Mouse (Mus musculus) kidney, adult 2 months (tissue): Measurements from ENCODE around the gene Tspan6.

Source experiments
- CTCF ChIP-seq: fragments of 200-500 bp; conservative IDR thresholded peaks from 2 replicates; pipeline ENCODE4 v1.5.1; 2011; ENCODE audit warnings: low read depth, mild to moderate bottlenecking, control low read depth, low read length, moderate library complexity, mixed read lengths; ENCODE audit not compliant: insufficient read depth, insufficient read length
- POLR2A ChIP-seq: fragments of 200-500 bp; IDR thresholded peaks from one replicate; pipeline ENCODE4 v1.6.1; 2011; ENCODE audit warnings: low read depth, low read length, control low read depth

DNA sequence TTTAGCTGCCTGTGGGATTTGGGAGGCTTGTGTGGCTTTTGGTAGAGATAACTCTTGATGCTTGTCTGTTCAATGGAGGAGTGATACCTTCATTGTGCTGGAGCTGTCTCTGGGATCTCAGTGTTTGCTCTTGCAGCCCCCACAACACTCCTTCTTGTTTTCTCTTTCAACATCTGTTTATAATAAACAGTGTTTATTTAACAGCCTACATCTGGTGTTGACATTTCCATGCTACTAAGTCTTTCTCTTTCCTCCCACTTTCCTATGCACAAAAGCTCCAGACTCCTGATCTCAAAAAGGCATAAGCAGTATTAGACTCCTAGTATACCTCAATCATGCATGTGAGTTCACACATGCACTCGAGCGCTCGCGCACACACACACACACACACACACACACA is 44.6 kb downstream of the Tspan6 start:
- TF ChIP-seq CTCF (no peak), POLR2A (no peak)
